Mouse (Mus musculus) heart, embryonic 12.5 days (tissue): ENCODE data around the gene Rps16. TPM values are rescaled to one million over a fixed set of nuclear protein-coding genes. Genes with fewer than 3 reads are reported as not detected.

Source experiments
- ATAC-seq: fragments of 200-750 bp; cut with Nextera tagmentation; 2 replicates; pipeline ENCODE4 v1.8.0; 2017; ENCODE audit warnings: moderate TSS enrichment, moderate library complexity; ENCODE audit not compliant: insufficient number of reproducible peaks, low FRiP score
- H3K27ac ChIP-seq: fragments of 300-500 bp; sonication (generic); 2 replicates; pipeline ENCODE4 v1.5.1; 2016; ENCODE audit warnings: mild to moderate bottlenecking, moderate library complexity; ENCODE audit not compliant: poor library complexity, severe bottlenecking
- H3K27me3 ChIP-seq: fragments of 300-500 bp; sonication (generic); replicated peaks from 2 replicates; pipeline ENCODE4 v1.6.1; 2016; ENCODE audit warnings: mild to moderate bottlenecking, moderate library complexity
- H3K36me3 ChIP-seq: fragments of 300-500 bp; sonication (generic); 2 replicates; pipeline ENCODE4 v1.6.1; 2016; ENCODE audit warnings: mild to moderate bottlenecking, moderate library complexity
- H3K4me1 ChIP-seq: fragments of 300-500 bp; sonication (generic); replicated peaks from 2 replicates; pipeline ENCODE4 v1.6.1; 2016; ENCODE audit warnings: mild to moderate bottlenecking
- H3K4me2 ChIP-seq: fragments of 300-500 bp; sonication (generic); 2 replicates; pipeline ENCODE4 v1.6.1; 2016; ENCODE audit warnings: mild to moderate bottlenecking, moderate library complexity
- H3K4me3 ChIP-seq: fragments of 300-500 bp; sonication (generic); 2 replicates; pipeline ENCODE4 v1.5.1; 2016; ENCODE audit warnings: mild to moderate bottlenecking
- H3K9ac ChIP-seq: fragments of 300-500 bp; sonication (generic); 2 replicates; pipeline ENCODE4 v1.6.1; 2016; ENCODE audit warnings: mild to moderate bottlenecking, moderate library complexity
- H3K9me3 ChIP-seq: fragments of 300-500 bp; sonication (generic); replicated peaks from 2 replicates; pipeline ENCODE4 v1.6.1; 2016; ENCODE audit warnings: mild to moderate bottlenecking, moderate library complexity
- WGBS: fragments of 180-500 bp; shearing (Covaris S2); methylation state at CpG from one replicate; pipeline ENCODE4 v1.1.7; 2016; 5-methylcytosine and 5-hydroxymethylcytosine counted together
- polyA plus RNA-seq: library from polyadenylated mRNA; unstranded; fragments of >200 nt; fragmentation: Nextera tagmentation; extraction: Ambion mirVana; gene quantifications from 2 replicates; pipeline ENCODE4 v1.2.1, GENCODE M21; 2016

Rps16 gene
- polyA plus RNA-seq, 1 experiment from 2014 or later = 629 TPM

DNA sequence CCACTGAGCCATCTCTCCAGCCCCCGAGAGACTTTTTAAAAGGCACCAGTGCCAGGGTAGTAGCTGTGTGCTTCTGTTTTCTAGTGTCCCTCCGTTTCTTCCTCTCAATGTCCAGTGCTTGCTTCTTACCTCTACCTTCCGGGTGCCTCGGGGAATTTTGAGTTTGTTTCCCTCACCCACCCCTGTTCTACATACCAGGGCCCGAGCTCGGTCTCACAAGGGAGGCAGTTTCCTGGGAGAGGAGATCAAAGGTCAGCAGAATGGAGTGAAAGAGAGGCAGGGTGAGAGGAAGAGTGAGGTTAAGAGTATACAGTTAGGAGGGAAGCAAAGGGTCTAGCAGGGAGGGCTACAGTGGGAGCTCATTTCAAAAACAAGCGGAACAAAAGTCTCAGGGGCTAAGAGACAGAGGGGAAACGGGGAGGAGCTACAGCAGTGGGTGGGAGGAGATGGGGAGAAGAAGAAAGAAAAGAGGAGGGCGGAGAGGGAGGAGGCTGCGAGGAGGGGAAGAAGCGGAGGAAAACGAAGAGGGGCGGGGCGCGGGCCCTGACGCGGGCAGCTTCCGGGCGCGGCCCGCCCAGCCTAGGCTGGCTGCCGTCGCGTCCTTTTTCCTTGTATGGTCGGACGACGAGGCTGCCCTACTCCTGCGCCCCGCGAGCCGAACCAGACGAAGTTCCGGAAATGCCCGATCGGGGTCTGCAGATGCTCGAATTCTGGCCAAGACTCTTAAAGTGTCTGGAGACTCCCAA lies 24.9 kb downstream of the Rps16 start:
- no peaks in the 10 kb centered on the region for H3K9me3 ChIP-seq
- peak overlapping the region; percentile 87 for H3K9ac ChIP-seq
- H3K4me1 ChIP-seq = peaks cover 49% of the 10 kb centered on the region
- peak overlapping the region; percentile 48 for H3K4me3 ChIP-seq
- H3K4me2 ChIP-seq = peak overlapping the region; percentile 81
- peaks cover 6% of the 10 kb centered on the region for H3K36me3 ChIP-seq
- H3K27me3 ChIP-seq = no peaks in the 10 kb centered on the region
- H3K27ac ChIP-seq = peak overlapping the region; percentile 100
- 1% methylated on average over 35 of the region's 36 CpGs for WGBS
- peak; percentile 66 for ATAC-seq

DNA sequence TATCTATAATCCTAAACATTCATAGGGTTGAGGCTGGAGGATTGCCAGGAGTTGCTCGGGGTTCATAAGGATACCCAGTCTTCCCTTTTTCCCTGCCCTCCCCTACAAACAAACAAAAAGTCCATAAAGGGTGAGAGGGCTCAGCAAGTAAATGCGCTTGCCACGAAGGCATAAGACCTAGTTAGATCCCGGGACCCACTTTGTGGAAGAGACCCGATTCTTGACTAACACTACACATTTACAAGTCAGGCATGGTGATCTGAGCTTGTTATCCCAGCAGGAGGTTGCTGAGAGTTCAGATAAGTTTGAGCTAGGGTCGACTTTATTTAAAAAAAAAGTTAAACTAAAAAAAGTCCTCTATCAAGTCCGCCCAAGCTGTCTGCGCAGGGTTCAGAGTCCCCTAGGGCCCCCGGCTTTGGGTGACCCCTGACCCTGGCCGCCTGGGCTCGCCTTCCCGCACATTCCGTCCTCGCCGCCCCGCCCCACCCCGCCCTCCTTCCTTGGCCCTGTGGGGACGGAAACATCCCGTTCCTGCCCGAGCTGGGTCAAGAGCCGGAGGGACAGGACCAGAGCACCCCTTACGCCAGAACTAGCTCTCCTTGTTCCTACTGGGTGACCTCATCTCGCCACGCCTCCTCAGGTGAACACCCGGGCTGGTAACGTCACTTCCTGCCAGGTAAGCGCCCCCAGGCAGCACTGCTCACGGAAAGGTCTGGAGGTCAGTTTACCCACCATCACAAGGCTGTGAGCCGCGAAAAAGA lies 25.7 kb downstream of the Rps16 start:
- Histone ChIP-seq H3K4me2 (peak overlapping the region; percentile 81), H3K9me3 (no peaks in the 10 kb centered on the region), H3K27me3 (no peaks in the 10 kb centered on the region), H3K9ac (peak overlapping the region; percentile 87), H3K36me3 (peaks cover 6% of the 10 kb centered on the region), H3K4me3 (peak overlapping the region; percentile 48), H3K4me1 (peaks cover 50% of the 10 kb centered on the region), H3K27ac (peak overlapping the region; percentile 100)
- no peak for ATAC-seq
- 3% methylated on average over 30 of the region's 30 CpGs for WGBS

DNA sequence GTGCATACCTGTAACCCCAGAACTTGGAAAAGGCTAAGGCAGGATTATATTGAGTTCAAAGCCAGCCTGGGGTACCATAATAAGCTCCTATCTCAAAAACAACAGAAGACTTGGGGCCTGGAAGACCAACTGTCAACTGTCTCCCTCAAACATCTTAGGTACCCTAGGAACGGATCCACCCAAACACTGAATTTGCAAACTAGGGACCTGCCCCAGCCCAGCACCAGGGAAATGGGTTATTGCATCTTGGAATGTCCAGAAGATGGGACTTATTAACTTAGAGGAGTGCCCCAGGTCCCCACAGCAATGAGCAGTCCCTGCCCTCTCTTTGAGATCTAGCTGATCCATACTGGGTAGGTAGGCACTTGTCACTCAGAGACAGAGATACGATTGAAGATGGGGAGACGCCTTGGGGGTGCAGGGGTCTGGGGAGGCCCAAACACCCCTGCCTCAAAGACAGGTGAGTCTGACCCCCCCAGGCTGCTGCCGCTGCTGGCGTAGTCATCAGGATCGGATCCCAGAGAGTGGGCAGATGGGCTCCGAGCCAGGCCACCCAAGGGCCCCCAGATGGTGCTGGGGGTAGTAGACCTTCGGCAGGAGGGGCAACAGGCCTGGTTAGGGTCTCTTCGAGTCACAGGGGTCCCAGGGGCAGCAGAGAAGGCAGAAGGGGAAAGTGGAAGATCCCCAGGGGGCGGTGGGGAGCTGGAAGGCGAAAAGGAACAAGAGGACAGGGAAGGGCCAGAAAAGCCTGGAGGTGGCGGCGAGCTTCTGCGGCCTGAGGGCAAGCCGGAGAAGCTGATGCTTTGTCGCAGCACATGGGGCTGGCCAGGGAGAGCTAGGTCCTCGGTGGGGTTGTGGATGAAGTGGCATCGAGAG lies 27.0 kb downstream of the Rps16 start:
- peak overlapping the region; percentile 72 for H3K4me3 ChIP-seq
- H3K9ac ChIP-seq = peak overlapping the region; percentile 93
- peaks cover 61% of the 10 kb centered on the region for H3K4me1 ChIP-seq
- H3K4me2 ChIP-seq = peak overlapping the region; percentile 93
- peaks cover 6% of the 10 kb centered on the region for H3K36me3 ChIP-seq
- WGBS = 65% methylated on average over 18 of the region's 18 CpGs
- peak overlapping the region; percentile 96 for H3K27ac ChIP-seq
- no peak for ATAC-seq
- H3K9me3 ChIP-seq = no peaks in the 10 kb centered on the region
- no peaks in the 10 kb centered on the region for H3K27me3 ChIP-seq

DNA sequence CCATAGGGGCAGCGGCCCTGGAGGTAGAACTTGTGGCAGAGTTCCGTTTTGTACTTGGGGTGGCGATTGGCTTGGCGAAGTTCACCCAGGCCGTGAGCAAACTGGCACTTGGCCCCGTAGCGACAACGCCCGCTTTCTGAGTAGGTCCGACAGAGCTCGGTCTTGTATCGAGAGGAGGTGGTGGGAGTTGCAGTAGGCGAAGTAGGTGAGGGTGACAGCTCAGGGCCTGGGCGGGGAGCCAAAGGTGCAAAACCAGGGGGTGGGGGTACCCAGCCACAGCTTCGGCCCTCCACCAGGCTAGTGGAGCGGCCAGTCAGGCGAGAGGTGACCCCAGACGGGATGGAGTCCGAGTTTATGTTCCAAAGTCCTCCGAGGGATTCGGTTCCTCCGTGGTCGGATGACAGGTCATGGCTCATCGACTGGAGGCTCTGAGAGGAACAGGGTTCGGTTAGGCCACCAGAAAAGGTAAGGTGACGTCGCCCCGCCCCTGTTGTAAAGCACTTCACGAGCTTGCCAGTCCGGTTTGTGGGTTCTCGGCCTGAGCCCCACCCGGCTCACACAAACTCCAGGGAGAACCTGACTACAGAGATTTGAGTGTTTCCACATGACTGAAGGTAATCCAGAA lies 27.7 kb downstream of the Rps16 start:
- Histone ChIP-seq H3K9ac (peak overlapping the region; percentile 93), H3K36me3 (peaks cover 6% of the 10 kb centered on the region), H3K4me3 (peak overlapping the region; percentile 72), H3K9me3 (no peaks in the 10 kb centered on the region), H3K27ac (peak overlapping the region; percentile 96), H3K27me3 (no peaks in the 10 kb centered on the region), H3K4me2 (peak overlapping the region; percentile 93), H3K4me1 (peaks cover 69% of the 10 kb centered on the region)
- no peak for ATAC-seq
- WGBS = 27% methylated on average over 32 of the region's 32 CpGs

DNA sequence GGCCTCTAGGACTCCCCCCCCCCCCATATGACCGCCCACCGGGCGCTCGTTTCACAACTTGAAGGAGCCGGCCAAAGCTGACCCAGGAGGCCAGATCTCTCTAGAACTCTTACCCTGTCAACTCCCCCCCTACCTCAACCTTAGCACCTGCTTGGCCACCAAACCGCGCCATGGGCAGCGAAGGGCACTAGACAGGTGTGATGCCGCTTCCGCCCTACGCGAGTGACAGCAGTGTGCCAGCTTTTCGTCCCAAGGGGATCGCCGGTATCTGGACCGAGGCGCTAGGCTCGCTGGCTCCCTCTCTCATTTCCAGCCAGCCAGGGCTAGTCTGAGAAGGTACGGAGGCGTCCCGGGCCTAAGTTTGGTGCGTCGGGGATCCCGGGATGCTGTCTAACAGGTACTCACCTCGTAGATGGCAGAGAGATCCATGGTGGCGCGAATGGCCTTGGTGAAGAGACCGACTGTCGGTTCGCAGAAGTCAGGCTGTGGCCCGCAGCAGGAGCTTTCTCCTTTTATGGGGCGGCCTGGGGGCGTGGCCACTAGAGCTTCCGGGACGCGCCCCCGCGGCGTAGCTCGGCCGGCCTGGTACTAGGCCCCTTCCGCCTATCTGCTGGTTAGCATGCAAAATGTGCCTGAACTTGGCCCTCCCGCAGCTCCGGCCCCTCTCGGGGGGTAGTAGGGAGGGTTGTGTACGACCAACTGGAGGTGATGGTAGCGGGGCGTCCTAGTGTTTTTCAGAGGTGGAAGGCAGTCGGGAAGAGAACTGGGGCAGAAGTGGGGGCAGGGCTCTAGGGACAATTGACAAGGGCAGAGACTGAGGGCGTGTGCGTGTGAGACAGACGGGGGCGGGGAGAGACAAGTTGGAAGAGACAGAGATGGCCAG lies 28.6 kb downstream of the Rps16 start:
- no peaks in the 10 kb centered on the region for H3K9me3 ChIP-seq
- peak; percentile 76 for ATAC-seq

DNA sequence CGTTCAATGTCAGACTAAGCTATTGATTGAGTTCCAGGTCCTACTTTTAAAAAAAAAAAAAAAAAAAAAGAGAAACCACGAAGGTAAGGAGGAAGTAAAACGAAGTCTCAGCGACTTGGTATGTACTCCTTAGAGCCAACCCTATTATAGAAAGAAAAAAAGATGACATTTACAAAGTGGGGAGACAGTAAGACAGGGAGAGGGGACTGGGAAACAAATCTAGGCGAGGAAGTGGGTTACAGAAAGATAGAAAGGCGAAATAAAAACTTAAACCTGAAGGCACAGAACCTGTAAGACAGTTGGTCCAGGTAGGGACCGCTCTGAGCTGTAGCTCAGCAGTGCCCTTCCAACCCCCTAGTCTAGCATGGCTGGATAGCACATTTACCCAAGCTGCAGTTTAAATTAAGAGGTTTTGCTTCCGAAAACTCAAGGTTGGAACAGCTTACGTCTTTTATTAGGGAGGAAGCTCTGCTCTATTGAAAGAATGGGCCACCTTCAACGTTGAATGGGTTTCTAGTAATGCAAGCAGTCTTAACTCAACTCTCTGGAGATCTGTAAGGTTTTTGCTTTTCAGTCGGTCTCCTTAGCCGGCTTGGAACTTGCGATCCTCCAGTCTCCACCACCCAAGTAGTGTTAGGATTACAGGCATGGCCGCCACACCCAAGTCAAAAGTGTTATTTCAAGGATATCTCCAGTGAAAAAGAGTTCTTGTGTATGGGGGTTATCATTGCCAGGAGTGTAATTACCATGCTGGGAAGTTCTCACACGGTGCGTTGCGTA lies 30.0 kb downstream of the Rps16 start, which contains the start of gene Zfp36:
Zfp36 (minus strand) TSS at position 17 of the 780 bp plus-strand sequence.
- 43% methylated on average over 17 of the region's 17 CpGs for WGBS
- Histone ChIP-seq H3K36me3 (peaks cover 9% of the 10 kb centered on the region), H3K27ac (peak within 1 kb of the TSS; percentile 100), H3K27me3 (no peaks in the 10 kb centered on the region), H3K9ac (peak within 1 kb of the TSS; percentile 93), H3K4me1 (peaks cover 68% of the 10 kb centered on the region), H3K9me3 (no peaks in the 10 kb centered on the region), H3K4me3 (peak within 1 kb of the TSS; percentile 72), H3K4me2 (peak within 1 kb of the TSS; percentile 93)
- ATAC-seq = no peak

More for the DNA sequence above, 28.6 kb downstream of the Rps16 start:
- Histone ChIP-seq H3K4me3 (peak overlapping the region; percentile 72), H3K36me3 (peaks cover 6% of the 10 kb centered on the region), H3K27me3 (no peaks in the 10 kb centered on the region), H3K4me2 (peak overlapping the region; percentile 93), H3K27ac (peak overlapping the region; percentile 96), H3K4me1 (peaks cover 74% of the 10 kb centered on the region), H3K9ac (peak overlapping the region; percentile 93)
- WGBS = under 1% methylated on average over 53 of the region's 53 CpGs

DNA sequence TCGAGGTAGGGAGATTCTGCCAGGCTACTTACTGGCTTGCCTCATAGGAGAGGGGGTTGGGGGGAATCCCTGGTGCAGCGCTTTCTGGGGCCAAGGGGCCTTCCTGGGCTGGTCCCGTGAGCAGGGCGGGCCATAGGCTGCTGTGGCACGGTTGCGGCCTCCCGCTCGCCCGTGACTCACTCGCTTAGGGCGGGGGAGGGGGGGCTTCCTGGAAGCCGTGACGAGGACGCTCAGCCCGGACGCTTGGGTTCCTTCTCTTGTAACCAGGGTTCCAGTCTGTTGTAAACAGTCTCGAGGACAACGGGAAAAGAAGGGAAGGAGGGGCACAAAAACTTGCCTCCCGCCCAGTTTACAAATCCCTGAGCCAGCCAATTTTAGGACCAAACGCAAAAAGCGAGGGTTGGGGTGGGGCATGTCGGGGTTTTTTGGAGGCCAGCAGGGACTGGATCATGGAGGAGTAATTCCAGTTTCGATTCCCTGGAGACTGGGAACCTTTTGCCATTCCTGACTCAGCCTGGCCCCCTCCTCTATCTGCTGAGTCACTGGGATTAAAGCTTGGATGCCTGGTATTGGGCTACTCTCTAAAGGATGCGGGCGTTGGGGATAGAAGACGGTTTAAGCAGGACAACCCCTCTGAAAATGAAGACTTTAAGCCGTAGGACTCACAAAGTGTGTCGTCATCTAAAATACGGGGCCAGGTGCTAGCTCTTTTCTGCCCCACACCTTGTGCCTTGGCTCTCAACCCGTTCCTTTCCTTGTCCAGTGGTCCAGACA lies 30.8 kb downstream of the Rps16 start:
- 3% methylated on average over 30 of the region's 30 CpGs for WGBS
- peaks cover 17% of the 10 kb centered on the region for H3K36me3 ChIP-seq
- H3K9me3 ChIP-seq = no peaks in the 10 kb centered on the region
- H3K27ac ChIP-seq = peak overlapping the region; percentile 100
- H3K4me3 ChIP-seq = peak overlapping the region; percentile 40
- H3K4me1 ChIP-seq = peaks cover 64% of the 10 kb centered on the region
- peak overlapping the region; percentile 76 for H3K4me2 ChIP-seq
- H3K9ac ChIP-seq = peak overlapping the region; percentile 78
- ATAC-seq = peak; percentile 58
- no peaks in the 10 kb centered on the region for H3K27me3 ChIP-seq

DNA sequence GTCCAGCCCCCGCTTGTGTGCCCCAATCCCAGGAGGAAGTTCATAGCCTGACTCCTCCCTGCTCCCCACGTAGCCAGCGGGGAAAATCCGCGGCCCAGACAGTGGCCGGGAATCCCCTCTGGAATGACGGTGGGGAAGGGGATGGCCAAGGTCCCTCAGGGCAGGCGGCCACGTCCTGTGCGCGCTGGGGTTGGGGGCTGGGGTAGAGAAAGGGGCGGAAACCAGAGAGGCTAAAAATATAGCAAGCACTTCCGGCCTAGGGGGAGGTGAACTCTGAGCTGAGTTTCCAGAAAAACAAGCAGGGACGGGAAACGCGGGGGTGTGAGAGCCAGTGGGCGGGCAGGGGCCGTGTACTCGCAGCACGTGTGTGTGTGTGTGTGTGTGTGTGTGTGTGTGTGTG lies 31.5 kb downstream of the Rps16 start:
- Histone ChIP-seq H3K36me3 (peaks cover 17% of the 10 kb centered on the region), H3K27ac (peak overlapping the region; percentile 100), H3K4me3 (peak overlapping the region; percentile 40), H3K4me1 (peaks cover 58% of the 10 kb centered on the region), H3K9ac (peak overlapping the region; percentile 78), H3K27me3 (no peaks in the 10 kb centered on the region), H3K9me3 (no peaks in the 10 kb centered on the region), H3K4me2 (peak overlapping the region; percentile 76)
- peak; percentile 68 for ATAC-seq
- 0% methylated on average over 20 of the region's 20 CpGs for WGBS
